Mouse (Mus musculus) cerebellum, postnatal 25 days (tissue): ENCODE data around the gene Socs3.
A peak's percentile ranks its signal among the peaks of the same experiment; 100 is the strongest.

Source experiments
- DNase-seq, 2 experiments: peaks; one replicate each; pipeline ENCODE4 v3.0.0; 2021; ENCODE audit warnings: mixed read lengths in 2 of 2

Socs3 gene

DNA sequence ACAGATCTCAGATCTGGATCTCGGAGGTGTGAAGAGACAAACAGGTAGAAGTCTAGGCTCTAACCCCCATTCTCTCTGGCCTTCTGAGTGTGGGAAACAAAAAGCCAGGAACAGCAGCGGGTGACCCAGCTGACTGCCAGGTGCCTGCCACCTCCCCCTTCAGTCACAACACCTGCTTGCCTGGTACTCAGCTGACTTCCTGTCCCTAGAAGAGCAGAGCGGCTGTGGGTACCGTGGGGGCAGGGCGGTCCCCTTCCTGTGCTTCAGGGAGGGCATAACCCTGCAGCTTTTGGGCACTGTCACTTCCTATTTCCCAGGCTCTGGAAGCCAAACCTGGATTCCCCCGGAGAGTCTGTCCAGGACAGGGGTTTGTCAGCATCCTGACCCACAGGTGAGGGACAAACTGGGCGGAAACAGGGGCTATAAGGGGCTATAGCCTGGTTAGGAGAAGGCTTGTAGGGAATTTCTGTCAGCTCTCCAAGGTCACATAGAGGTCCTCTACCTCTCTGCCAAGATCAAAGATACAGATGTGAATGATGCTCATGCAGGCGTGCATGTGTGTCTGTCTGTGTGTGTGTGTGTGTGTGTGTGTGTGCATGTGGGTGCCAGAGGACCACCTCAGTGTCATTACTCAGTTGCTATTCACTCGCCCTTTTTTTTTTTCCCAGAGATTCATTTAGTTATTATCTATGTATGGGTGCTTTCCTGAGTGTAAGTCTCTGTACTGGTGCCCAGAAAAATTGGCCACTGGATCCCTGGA, 17.5 kb downstream of the Socs3 start:
- DNase-seq = no peak

- DNase-seq = no peak
These were observed 18.5 kb downstream of the Socs3 start for GRCm38 (mm10) chr11:117951391-117951790.

DNA sequence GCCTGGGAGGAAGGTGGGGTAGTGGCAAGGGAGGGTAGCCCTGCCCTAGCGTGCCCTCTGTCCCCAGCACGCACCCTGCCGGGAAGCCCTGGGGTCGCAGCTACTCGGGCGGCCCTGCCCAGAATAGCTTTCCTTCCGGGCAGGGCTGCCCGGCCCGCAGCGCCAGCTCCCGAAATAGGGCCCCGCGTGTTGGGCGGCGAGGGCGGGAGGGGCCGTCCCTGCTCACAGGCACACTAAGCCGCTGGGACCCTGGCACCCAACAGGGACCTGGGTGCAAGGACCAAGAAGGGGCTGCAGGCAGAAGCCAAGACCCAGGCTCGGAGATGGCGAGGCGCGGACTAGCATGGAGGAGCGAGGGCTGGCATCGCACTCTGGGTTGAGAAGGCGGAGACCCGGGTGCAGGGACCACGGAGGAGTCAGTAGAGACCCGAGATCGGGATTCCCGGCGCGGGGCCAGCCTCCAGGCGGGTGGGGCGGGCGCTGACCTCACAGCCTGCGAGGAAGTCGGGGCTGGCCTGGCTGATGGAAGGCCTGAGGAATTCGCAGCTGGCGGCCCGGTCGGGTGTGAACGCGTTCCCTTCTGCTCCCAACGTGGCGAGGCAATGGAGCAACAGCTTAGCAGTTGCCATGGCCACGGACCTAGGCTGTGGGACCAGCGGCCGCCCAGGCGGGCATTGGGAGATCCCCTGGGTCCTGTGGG, 20.3 kb downstream of the Socs3 start:
- DNase-seq = peak; percentile 43 to 67

DNA sequence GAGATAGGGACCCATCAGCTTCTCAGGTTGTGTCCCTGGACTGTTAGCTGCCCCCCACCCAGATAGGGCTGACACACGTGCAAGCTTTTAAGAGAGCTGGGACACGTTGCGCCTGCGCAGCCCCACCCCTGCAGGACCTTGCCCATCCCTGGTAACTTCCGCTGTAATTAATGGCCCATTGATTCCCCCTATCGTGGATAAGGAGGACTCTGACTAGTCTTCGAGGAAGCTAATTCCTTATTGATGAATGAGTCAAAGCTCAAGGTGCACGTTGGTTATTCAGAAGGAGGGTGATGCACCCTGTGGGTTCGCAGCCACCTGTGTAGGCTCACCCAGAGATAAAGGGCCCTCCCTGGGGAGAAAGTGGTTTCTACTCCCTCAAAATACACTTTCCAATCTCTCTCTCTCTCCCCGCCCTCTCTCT, 22.8 kb downstream of the Socs3 start:
- DNase-seq = no peak

- no peak for DNase-seq
These were observed 23.5 kb downstream of the Socs3 start for GRCm38 (mm10) chr11:117946195-117946979.

- DNase-seq = peak in 1 of 2 experiments; percentile 29
These were observed 28.0 kb downstream of the Socs3 start for GRCm38 (mm10) chr11:117941848-117942247.

GRCm38 (mm10) chr11:117941325-117941834, 28.5 kb downstream of the Socs3 start:
- DNase-seq = no peak

GRCm38 (mm10) chr11:117940881-117941280, 29.0 kb downstream of the Socs3 start:
- no peak for DNase-seq

DNA sequence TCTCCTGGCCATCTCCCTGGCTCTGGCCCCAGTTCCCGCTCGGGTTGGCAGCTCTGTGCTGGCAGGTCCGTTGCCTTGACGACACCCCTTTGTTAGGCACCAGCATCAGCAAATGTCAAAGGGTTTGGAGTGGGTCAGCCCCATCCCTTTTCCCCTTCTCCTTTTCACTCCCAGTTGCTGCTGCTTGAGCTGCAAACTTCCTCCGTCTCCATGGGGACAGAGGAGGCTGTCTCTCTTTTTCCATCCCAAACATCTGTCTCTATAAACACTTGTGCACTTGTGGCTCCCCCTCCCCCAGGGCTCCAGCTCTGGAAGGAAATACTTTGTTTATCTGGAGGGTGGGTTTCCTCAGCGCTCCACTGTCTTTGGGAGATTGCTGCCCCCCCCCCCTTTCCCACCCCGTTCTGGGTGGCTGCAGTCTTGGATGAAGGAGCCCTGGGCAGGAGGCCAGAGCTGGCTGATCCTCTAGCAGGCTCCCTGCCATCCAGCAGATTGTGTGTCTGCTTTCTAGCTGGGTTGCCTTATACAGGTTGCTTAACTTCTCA, 30.0 kb downstream of the Socs3 start:
- peak; percentile 86 to 93 for DNase-seq

DNA sequence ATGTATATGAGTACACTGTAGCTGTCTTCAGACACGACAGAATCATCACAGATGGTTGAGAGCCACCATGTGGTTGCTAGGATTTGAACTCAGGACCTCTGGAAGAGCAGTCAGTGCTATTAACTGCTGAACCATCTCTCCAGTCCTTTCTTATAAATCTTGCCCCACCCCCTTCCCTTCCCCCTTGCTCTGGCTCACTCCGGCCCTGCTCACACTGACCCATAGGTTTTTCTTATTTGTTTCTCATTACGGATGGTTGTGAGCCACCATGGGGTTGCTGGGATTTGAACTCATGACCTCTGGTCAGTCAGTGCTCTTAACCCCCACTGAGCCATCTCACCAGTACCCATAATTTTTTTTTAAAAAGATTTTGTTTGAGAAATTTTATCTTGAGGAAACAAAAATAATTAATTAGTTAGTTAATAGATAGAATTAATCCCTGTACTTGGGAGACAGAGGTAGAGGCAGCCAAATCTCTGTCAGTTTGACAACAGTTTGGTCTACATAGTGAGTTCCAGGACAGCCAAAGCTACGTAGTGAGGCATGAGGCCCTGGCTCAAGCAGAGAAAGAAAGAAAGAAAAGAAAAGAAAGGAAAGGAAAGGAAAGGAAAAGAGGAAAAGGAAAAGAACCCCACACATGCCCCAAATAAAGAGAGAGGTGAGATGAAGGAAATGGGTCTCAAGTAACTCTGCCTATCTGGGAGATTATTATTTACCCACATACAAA, 30.7 kb downstream of the Socs3 start:
- DNase-seq = no peak

DNA sequence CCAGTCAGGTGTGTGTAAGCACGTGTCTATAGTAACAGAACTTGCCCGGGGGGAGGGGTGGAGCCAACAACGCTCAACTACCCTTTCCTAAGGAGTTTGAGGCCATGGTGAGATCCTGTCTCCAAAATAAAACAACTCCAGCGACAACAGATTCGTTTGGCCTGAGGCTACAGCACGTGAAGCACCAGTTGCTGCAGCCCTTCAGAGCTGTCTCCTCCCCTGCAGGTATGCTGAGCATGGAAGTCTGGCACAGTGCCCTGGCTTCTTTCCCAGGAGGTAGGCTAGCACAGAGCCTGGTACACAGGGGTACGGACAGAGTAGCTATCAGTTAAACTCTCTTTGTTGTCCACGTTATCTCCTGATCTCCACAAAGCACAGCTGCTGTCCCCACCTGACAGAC, 33.6 kb downstream of the Socs3 start:
- peak; percentile 81 to 90 for DNase-seq

DNA sequence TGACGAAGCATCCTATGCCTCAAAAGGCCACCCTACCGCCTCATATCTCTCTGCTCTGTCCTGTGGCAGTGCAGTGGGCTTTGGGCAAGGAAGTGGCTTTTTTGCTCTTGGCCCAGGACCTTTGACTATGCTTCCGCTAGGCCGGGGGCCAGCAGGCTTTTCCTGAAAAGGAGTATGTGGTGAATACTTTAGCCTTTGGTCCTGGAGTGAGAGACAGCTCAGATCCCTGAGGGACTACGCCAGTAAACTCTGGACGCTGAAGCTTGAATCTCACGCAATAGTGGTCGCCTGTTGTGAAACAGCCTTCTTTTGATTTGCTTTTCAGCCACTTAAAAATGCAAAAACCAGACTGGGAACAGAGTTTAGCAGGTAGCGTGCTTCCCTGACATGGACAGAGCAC, 34.2 kb downstream of the Socs3 start:
- no peak for DNase-seq

DNA sequence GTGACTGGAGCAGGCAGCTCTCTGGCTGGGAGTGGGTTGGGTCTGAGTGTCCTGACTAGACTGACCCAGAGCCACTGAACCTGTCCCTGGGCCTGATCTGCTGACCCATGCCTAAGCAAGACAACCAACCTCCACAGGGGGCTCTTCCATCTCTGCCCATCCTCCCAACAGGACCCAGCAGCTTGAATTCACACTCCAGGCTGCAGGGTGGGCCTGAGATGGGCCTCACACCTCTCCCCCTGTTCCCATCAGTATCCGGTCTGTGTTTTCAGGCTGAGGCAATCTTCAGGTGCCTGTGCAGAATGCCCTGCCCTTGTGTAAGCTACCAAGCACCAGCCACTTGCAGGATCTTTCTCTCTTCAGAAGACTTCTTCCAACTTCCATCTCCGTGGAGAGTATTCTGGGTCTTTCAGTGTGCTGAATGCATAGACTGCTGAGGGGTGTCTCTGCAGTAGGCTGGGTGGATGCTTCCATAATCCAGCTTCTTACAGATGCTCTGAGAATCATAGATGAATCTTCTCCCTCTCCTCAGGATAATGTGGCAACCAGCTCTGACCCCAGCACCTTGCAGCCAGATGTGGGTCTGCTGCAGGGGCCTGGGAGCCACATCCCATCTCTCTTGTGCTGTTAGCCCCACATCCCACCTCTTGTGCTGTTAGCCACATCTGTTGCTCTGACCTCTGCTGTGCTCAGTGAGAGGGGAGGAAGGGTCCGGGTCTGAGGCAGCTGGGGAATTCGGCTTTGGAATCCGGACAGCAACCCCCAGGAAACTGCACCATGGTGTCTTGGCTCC, 35.1 kb downstream of the Socs3 start:
- DNase-seq = no peak

DNA sequence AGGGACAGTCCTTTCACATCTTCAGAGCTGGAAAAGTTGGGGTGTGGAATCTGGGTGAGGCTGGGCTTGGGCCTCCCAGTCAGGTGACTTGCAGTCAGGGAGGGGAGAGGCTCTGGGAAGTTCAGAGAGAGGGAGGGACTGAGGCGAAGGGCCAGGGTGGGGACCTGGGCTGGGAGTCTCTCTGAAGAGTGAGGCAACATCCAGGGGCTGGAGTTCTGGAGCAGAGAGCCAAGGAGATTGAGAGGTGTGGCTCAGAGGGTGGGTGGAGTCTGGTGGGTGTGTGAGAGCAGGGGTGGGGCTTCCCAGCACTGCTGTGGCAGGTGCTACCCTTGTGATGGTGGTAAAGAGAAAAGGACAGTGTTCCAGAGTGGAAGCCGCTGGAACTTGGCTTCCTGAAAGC, 35.7 kb downstream of the Socs3 start:
- DNase-seq = no peak

- no peak for DNase-seq
These were observed 37.7 kb downstream of the Socs3 start for GRCm38 (mm10) chr11:117932195-117932594.

DNA sequence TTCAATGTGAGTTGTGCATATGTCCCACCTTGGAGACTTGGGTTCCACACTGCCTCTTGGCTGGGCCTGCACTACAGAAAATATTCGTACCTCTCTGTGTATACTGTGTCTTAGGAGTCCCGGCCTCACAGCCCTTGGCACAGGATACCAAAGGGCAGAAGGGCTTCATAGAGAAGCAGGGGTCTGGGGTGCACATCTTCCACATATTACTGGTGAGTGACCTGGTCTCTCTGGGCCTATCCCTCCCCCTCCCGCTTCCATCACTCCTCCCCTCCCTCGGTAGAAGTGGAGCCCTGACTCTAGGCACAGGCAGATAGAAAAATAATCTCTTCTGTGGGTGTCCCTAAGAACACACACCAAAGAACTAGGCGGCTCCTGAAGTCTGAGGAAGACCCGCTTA, 38.3 kb downstream of the Socs3 start:
- no peak for DNase-seq

DNA sequence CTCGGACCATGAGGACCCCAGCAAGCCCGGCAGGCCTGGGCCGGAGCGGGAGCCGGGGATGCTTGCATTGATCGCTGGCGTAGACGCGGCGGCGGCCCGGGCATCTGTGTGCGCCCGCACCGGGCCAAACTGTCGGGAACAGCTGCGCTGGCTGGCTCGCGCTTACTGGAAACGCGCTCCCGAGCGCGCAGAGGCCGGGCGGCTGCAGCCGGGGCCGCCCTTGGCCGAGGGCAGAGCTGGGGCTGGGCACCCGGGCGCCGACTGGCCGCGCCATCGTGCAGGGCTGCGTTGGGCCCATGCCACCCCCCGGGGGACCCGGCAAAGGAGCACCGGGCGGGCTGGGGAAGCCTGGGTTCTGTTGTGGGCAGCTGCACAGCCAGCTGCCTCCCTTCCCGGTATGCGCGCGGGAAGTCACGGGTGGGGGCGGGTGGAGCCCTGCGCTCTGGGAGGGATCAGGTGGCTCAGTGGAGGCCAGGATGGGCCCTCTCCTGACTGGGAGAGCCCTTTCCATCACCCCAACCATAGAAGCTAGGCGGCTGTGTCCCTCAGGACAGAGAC, 39.0 kb downstream of the Socs3 start:
- peak; percentile 31 to 41 for DNase-seq

DNA sequence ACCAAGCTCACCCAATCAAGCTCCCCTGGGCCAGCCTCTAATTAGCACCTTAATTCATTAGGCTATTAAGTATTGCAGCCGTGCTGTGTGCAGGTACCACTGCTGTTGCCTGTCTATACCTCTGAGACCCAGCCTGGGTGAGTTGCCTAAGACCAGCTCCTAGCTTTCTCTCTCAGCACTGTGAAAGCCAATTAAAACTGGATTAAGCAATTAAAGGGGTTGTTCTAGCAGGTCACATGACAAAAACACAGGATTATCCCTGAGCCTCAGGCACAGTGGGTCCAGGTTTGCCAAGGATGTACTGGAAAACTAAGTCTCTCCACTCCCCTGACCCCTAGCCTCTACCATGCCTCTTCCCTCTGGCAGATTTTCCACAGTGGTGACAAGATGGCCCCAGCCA, 44.3 kb downstream of the Socs3 start:
- DNase-seq = no peak

DNA sequence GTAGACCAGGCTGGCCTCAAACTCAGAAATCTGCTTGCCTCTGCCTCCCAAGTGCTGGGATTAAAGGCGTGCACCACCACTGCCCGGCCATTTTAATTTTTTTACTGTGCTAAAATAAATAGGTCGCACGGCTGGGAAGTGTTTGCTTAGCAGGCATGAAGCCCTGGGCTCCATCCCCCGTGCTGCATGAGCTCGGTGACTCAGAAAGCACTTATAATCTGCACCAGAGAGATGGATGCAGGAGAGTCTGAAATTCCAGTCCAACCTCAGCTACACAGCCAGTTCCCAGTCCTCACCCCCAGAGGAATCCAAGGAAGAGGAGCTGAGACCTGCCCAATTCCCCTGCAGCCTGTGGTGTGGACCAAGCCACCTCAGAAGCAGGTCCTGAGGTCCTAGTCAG, 45.4 kb downstream of the Socs3 start:
- no peak for DNase-seq

DNA sequence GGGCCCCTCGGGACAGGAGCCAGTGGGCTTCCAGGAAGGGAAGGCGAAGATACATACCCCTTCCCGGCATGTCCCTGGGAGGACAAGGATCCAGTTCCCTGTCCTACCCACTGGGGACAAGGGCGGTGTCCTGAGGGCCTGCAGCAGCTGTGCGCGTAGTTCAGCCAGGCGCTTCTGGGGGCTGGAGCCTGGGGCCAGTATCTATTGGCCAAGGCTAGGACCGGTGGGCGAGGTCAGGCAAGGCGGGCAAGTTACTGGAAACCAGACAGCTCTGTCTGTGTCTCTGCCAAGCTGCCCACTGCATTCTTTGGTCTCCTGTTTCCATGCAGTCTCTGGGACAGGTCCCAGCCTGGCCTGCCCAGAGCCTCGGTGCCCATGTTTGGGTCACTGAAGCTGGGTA, 46.6 kb downstream of the Socs3 start:
- no peak for DNase-seq

DNA sequence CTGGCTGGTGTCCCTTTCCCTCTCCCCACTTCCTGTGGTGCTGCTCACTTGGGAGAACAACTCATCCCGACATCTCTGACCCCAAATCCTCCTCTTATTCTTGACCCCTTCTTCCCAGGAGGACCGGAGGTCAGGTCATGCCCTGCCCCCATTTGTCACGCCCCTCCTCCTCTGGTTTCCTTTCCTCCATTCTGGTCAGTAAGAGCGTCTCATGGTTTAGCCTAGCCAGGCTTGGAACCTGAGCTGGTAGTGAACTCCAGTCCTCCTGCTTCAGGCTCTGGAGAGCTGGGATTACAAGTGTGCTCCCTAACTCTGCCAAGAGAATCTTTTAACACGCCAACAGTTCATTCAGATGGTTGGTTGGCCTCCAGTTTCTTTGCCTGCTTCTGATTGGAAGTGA, 50.6 kb downstream of the Socs3 start:
- no peak for DNase-seq
